Mouse (Mus musculus): ENCODE measurements at regions not wholly inside any gene's neighbourhood (a gene's known extent, or its start where the extent isn't known, plus 50 kb on each side); places are given as distances from the start of the nearest gene placed in this dataset.

- 64% methylated on average over 6 of the region's 6 CpGs for WGBS
- no peak overlapping the region for H3K4me2 ChIP-seq (replicated peaks; ENCODE audit: low read depth, low read length)
- H3K4me1 ChIP-seq (ENCODE audit: insufficient read depth, low read length): no peaks in the 10 kb centered on the region
- H3K27ac ChIP-seq (ENCODE audit: low read length): no peak overlapping the region
- no peak overlapping the region for H3K4me3 ChIP-seq (ENCODE audit: low read length)
- H3K9me3 ChIP-seq (ENCODE audit: low read length): no peaks in the 10 kb centered on the region
- H3K36me3 ChIP-seq (ENCODE audit: insufficient read depth, low read length): no peaks in the 10 kb centered on the region
- no peak overlapping the region for H3K9ac ChIP-seq (replicated peaks; ENCODE audit: low read length)
- ATAC-seq (ENCODE audit: low FRiP score, low TSS enrichment): no peak
- no peaks in the 10 kb centered on the region for H3K27me3 ChIP-seq (ENCODE audit: insufficient read depth, low read length)
These were observed 263.6 kb downstream of the Trib2 start for GRCm38 (mm10) chr12:15552979-15553680.

DNA sequence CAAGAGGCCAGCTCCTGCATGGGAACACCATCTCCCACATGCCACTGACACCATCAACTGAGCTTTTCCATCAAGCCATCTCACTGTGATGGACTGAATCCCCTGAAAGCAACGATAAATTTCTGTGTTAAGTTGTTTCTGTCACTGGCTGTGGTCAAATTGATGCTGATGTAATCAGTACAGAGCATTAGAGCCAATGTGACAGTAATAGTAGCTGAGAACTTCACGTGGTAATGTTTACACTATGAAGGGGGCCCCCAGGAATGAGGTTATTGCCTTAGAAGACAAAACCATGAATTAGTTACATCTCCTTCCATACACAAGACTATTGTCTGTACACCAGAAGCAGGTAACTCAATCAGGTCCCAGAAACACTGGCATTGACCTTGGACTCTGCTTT lies 264.5 kb downstream of the Trib2 start:
- H3K27me3 ChIP-seq (ENCODE audit: insufficient read depth, low read length): no peaks in the 10 kb centered on the region
- no peaks in the 10 kb centered on the region for H3K36me3 ChIP-seq (ENCODE audit: insufficient read depth, low read length)
- no peak overlapping the region for H3K27ac ChIP-seq (ENCODE audit: low read length)
- WGBS: 55% methylated on average over 2 of the region's 2 CpGs
- ATAC-seq (ENCODE audit: low FRiP score, low TSS enrichment): no peak
- H3K4me3 ChIP-seq (ENCODE audit: low read length): no peak overlapping the region
- H3K4me1 ChIP-seq (ENCODE audit: insufficient read depth, low read length): no peaks in the 10 kb centered on the region
- H3K4me2 ChIP-seq (replicated peaks; ENCODE audit: low read depth, low read length): no peak overlapping the region
- H3K9ac ChIP-seq (replicated peaks; ENCODE audit: low read length): no peak overlapping the region
- H3K9me3 ChIP-seq (ENCODE audit: low read length): no peaks in the 10 kb centered on the region

GRCm38 (mm10) chr12:15551281-15551900 lies 265.3 kb downstream of the Trib2 start:
- 80% methylated on average over 4 of the region's 4 CpGs for WGBS
- Histone ChIP-seq H3K4me1 (ENCODE audit: insufficient read depth, low read length) (no peaks in the 10 kb centered on the region), H3K9ac (replicated peaks; ENCODE audit: low read length) (no peak overlapping the region), H3K27me3 (ENCODE audit: insufficient read depth, low read length) (no peaks in the 10 kb centered on the region), H3K4me3 (ENCODE audit: low read length) (no peak overlapping the region), H3K36me3 (ENCODE audit: insufficient read depth, low read length) (no peaks in the 10 kb centered on the region), H3K9me3 (ENCODE audit: low read length) (no peaks in the 10 kb centered on the region), H3K4me2 (replicated peaks; ENCODE audit: low read depth, low read length) (no peak overlapping the region), H3K27ac (ENCODE audit: low read length) (no peak overlapping the region)
- no peak for ATAC-seq (ENCODE audit: low FRiP score, low TSS enrichment)

GRCm38 (mm10) chr12:15544351-15544750 lies 272.4 kb downstream of the Trib2 start:
- no peak overlapping the region for H3K27ac ChIP-seq (ENCODE audit: low read length)
- no peaks in the 10 kb centered on the region for H3K27me3 ChIP-seq (ENCODE audit: insufficient read depth, low read length)
- H3K4me1 ChIP-seq (ENCODE audit: insufficient read depth, low read length): no peaks in the 10 kb centered on the region
- no peak for ATAC-seq (ENCODE audit: low FRiP score, low TSS enrichment)
- 47% methylated on average over 1 of the region's 1 CpGs for WGBS
- H3K4me3 ChIP-seq (ENCODE audit: low read length): no peak overlapping the region
- no peaks in the 10 kb centered on the region for H3K9me3 ChIP-seq (ENCODE audit: low read length)
- no peak overlapping the region for H3K4me2 ChIP-seq (replicated peaks; ENCODE audit: low read depth, low read length)
- H3K36me3 ChIP-seq (ENCODE audit: insufficient read depth, low read length): no peaks in the 10 kb centered on the region
- H3K9ac ChIP-seq (replicated peaks; ENCODE audit: low read length): no peak overlapping the region

DNA sequence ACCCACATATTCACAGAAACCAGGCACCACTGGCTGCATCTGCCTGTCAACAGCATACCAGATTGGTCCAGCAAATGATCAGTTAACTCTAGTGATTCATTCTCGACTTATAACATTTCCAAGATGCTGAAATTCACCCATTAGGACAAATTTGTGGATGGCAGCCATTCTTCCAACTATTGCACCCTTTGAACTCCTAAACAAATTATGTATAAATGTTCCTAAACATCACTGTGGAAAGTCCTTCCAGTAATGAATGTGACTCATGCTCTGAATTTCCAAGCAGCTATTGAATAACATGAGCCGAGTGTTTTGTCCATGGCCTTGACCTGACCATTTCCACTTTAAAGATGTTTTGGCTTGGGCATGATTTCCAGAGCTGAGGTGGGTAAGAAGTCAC lies 274.2 kb downstream of the Trib2 start:
- WGBS: 74% methylated on average over 2 of the region's 2 CpGs
- Histone ChIP-seq H3K4me3 (ENCODE audit: low read length) (no peak overlapping the region), H3K36me3 (ENCODE audit: insufficient read depth, low read length) (no peaks in the 10 kb centered on the region), H3K4me1 (ENCODE audit: insufficient read depth, low read length) (no peaks in the 10 kb centered on the region), H3K27ac (ENCODE audit: low read length) (no peak overlapping the region), H3K27me3 (ENCODE audit: insufficient read depth, low read length) (no peaks in the 10 kb centered on the region), H3K9ac (replicated peaks; ENCODE audit: low read length) (no peak overlapping the region), H3K9me3 (ENCODE audit: low read length) (no peaks in the 10 kb centered on the region), H3K4me2 (replicated peaks; ENCODE audit: low read depth, low read length) (no peak overlapping the region)
- ATAC-seq (ENCODE audit: low FRiP score, low TSS enrichment): no peak

DNA sequence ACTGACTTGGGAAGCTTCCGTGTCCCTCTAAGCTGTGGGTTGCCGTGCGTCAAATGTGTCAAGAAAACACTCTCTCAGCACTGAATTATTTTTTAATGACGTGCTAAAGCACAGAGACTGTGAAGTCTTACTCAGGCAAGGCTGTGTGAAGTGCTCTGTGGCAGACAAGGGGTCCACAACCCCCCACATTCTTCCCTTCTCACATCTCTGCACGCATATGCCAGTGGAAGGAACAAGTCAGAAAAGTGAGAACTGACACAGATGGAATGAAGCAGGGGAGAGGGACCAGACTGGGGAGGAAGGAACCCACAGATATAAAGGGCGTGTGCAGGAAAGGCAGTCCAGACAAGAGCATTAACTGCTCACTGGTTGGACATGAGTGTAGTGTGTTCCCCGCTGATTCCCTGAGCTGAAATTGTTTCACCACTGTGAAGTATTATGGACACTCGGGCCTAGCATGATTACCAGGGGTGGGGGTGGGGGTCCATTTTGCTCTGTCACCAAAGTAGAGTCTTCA lies 279.8 kb downstream of the Trib2 start:
- Histone ChIP-seq H3K4me3 (ENCODE audit: low read length) (no peak overlapping the region), H3K4me2 (replicated peaks; ENCODE audit: low read depth, low read length) (no peak overlapping the region), H3K27me3 (ENCODE audit: insufficient read depth, low read length) (no peaks in the 10 kb centered on the region), H3K4me1 (ENCODE audit: insufficient read depth, low read length) (peaks cover 3% of the 10 kb centered on the region; the same call in 1 of the 2 replicates), H3K27ac (ENCODE audit: low read length) (no peak overlapping the region), H3K9ac (replicated peaks; ENCODE audit: low read length) (no peak overlapping the region), H3K36me3 (ENCODE audit: insufficient read depth, low read length) (no peaks in the 10 kb centered on the region), H3K9me3 (ENCODE audit: low read length) (no peaks in the 10 kb centered on the region)
- ATAC-seq (ENCODE audit: low FRiP score, low TSS enrichment): no peak
- WGBS: 70% methylated on average over 8 of the region's 8 CpGs

GRCm38 (mm10) chr12:15536247-15536646 lies 280.5 kb downstream of the Trib2 start:
- H3K27me3 ChIP-seq (ENCODE audit: insufficient read depth, low read length): no peaks in the 10 kb centered on the region
- no peak overlapping the region for H3K9ac ChIP-seq (replicated peaks; ENCODE audit: low read length)
- WGBS: 85% methylated on average over 5 of the region's 5 CpGs
- H3K4me3 ChIP-seq (ENCODE audit: low read length): no peak overlapping the region
- no peak overlapping the region for H3K4me2 ChIP-seq (replicated peaks; ENCODE audit: low read depth, low read length)
- H3K9me3 ChIP-seq (ENCODE audit: low read length): no peaks in the 10 kb centered on the region
- ATAC-seq (ENCODE audit: low FRiP score, low TSS enrichment): no peak
- peaks cover 3% of the 10 kb centered on the region; the same call in 1 of the 2 replicates for H3K4me1 ChIP-seq (ENCODE audit: insufficient read depth, low read length)
- H3K27ac ChIP-seq (ENCODE audit: low read length): no peak overlapping the region
- no peaks in the 10 kb centered on the region for H3K36me3 ChIP-seq (ENCODE audit: insufficient read depth, low read length)

DNA sequence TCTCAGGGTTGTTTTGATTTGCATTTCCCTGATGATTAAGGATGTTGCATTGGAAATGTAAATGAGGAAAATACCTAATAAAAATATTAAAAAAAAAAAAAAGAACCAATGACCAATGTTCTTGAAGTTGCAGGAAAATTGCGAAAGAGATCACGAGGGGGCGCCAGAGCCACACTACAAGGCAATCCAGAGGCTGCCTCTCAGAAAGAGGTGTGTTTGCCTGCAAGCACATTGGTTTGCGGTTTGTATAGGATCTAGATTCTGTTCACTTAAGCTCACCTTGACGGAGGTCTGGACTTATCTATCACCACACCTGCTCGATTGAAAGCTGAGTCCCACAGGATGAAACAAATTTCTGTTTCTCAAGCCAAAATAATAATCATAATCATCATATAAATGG lies 280.9 kb downstream of the Trib2 start:
- Histone ChIP-seq H3K4me1 (ENCODE audit: insufficient read depth, low read length) (peaks cover 3% of the 10 kb centered on the region; the same call in 1 of the 2 replicates), H3K4me2 (replicated peaks; ENCODE audit: low read depth, low read length) (no peak overlapping the region), H3K27ac (ENCODE audit: low read length) (no peak overlapping the region), H3K36me3 (ENCODE audit: insufficient read depth, low read length) (no peaks in the 10 kb centered on the region), H3K27me3 (ENCODE audit: insufficient read depth, low read length) (no peaks in the 10 kb centered on the region), H3K9ac (replicated peaks; ENCODE audit: low read length) (no peak overlapping the region), H3K4me3 (ENCODE audit: low read length) (no peak overlapping the region), H3K9me3 (ENCODE audit: low read length) (no peaks in the 10 kb centered on the region)
- ATAC-seq (ENCODE audit: low FRiP score, low TSS enrichment): no peak
- WGBS: 9% methylated on average over 6 of the region's 6 CpGs

GRCm38 (mm10) chr12:15520783-15521407 lies 295.8 kb downstream of the Trib2 start:
- Histone ChIP-seq H3K4me1 (ENCODE audit: insufficient read depth, low read length) (no peaks in the 10 kb centered on the region), H3K9ac (replicated peaks; ENCODE audit: low read length) (no peak overlapping the region), H3K27ac (ENCODE audit: low read length) (no peak overlapping the region), H3K9me3 (ENCODE audit: low read length) (no peaks in the 10 kb centered on the region), H3K27me3 (ENCODE audit: insufficient read depth, low read length) (no peaks in the 10 kb centered on the region), H3K4me2 (replicated peaks; ENCODE audit: low read depth, low read length) (no peak overlapping the region), H3K36me3 (ENCODE audit: insufficient read depth, low read length) (no peaks in the 10 kb centered on the region), H3K4me3 (ENCODE audit: low read length) (no peak overlapping the region)
- ATAC-seq (ENCODE audit: low FRiP score, low TSS enrichment): no peak
- 43% methylated on average over 4 of the region's 4 CpGs for WGBS

DNA sequence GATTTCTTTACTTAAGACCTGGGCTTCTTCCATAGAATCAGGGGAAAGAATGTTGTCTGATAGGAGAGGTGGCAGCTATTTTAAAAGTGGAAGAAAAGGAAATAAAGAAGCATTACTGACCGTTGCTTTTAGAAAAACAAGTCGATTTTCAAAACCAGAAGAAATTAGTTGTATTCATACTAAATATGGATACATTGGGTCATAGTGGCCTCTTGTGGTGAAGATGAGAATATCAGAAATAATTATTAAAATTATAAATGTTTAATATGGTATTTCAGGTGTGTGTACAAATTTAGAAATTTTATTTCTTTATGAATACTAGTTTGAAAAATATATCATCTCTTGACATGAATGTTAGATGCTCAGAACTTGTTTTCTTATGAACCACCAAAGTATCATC lies 304.7 kb downstream of the Trib2 start:
- Histone ChIP-seq H3K27me3 (ENCODE audit: insufficient read depth, low read length) (no peaks in the 10 kb centered on the region), H3K4me3 (ENCODE audit: low read length) (no peak overlapping the region), H3K9me3 (ENCODE audit: low read length) (no peaks in the 10 kb centered on the region), H3K27ac (ENCODE audit: low read length) (no peak overlapping the region), H3K36me3 (ENCODE audit: insufficient read depth, low read length) (no peaks in the 10 kb centered on the region), H3K4me2 (replicated peaks; ENCODE audit: low read depth, low read length) (no peak overlapping the region), H3K4me1 (ENCODE audit: insufficient read depth, low read length) (no peaks in the 10 kb centered on the region), H3K9ac (replicated peaks; ENCODE audit: low read length) (no peak overlapping the region)
- WGBS: 43% methylated on average over 2 of the region's 2 CpGs
- ATAC-seq (ENCODE audit: low FRiP score, low TSS enrichment): no peak
